Mouse (Mus musculus) neural tube, embryonic 15.5 days (tissue): ENCODE data around the gene Slc4a2. TPM values are rescaled to one million over a fixed set of nuclear protein-coding genes. Genes with fewer than 3 reads are reported as not detected.
"Not testable (repeated sequence)": the region's sequence is repeated elsewhere in the genome, so short reads cannot be mapped to it uniquely, and the experiment has no call there.

ENCODE experiments used
- ATAC-seq: fragments of 200-750 bp; cut with Nextera tagmentation; 2 replicates; pipeline ENCODE4 v1.8.0; 2017; ENCODE audit warnings: mild to moderate bottlenecking, moderate TSS enrichment, moderate library complexity; ENCODE audit not compliant: low FRiP score
- H3K27ac ChIP-seq: fragments of 300-500 bp; sonication (generic); replicated peaks from 2 replicates; pipeline ENCODE4 v1.5.1; 2015; ENCODE audit warnings: mild to moderate bottlenecking, inconsistent platforms
- H3K27me3 ChIP-seq: fragments of 300-500 bp; sonication (generic); replicated peaks from 2 replicates; pipeline ENCODE4 v1.6.1; 2015; ENCODE audit warnings: inconsistent platforms
- H3K36me3 ChIP-seq: fragments of 300-500 bp; sonication (generic); 2 replicates; pipeline ENCODE4 v1.6.1; 2015; ENCODE audit warnings: inconsistent platforms
- H3K4me1 ChIP-seq: fragments of 300-500 bp; sonication (generic); 2 replicates; pipeline ENCODE4 v1.6.1; 2015; ENCODE audit warnings: inconsistent platforms
- H3K4me2 ChIP-seq: fragments of 300-500 bp; sonication (generic); 2 replicates; pipeline ENCODE4 v1.6.1; 2015; ENCODE audit warnings: inconsistent platforms, mild to moderate bottlenecking, moderate library complexity
- H3K4me3 ChIP-seq: fragments of 300-500 bp; sonication (generic); replicated peaks from 2 replicates; pipeline ENCODE4 v1.5.1; 2015; ENCODE audit warnings: mild to moderate bottlenecking, inconsistent platforms
- H3K9ac ChIP-seq: fragments of 300-500 bp; sonication (generic); replicated peaks from 2 replicates; pipeline ENCODE4 v1.6.1; 2015; ENCODE audit warnings: mild to moderate bottlenecking, inconsistent platforms
- H3K9me3 ChIP-seq: fragments of 300-500 bp; sonication (generic); replicated peaks from 2 replicates; pipeline ENCODE4 v1.6.1; 2016; ENCODE audit warnings: inconsistent platforms
- WGBS: fragments of 180-500 bp; shearing (Covaris S2); methylation state at CpG from one replicate; pipeline ENCODE4 v1.1.7; 2015; ENCODE audit warnings: mixed read lengths; 5-methylcytosine and 5-hydroxymethylcytosine counted together
- polyA plus RNA-seq: library from polyadenylated mRNA; unstranded; fragments of >200 nt; fragmentation: Nextera tagmentation; extraction: Ambion mirVana; gene quantifications from 2 replicates; pipeline ENCODE4 v1.2.1, GENCODE M21; 2015

The Slc4a2 gene
- polyA plus RNA-seq, 1 experiment from 2014 or later: 15.3 TPM

GRCm38 (mm10) chr5:24385887-24386550 is 37.6 kb upstream of the Slc4a2 start:
- H3K9ac ChIP-seq: no peak overlapping the region
- H3K27ac ChIP-seq: no peak overlapping the region
- H3K9me3 ChIP-seq: no peaks in the 10 kb centered on the region
- ATAC-seq: no peak
- H3K36me3 ChIP-seq: no peaks in the 10 kb centered on the region
- H3K4me3 ChIP-seq: no peak overlapping the region
- H3K4me1 ChIP-seq: peaks cover 45% of the 10 kb centered on the region
- 93% methylated on average over 10 of the region's 10 CpGs for WGBS
- H3K27me3 ChIP-seq: peaks cover 22% of the 10 kb centered on the region; the same call in 1 of the 2 replicates
- H3K4me2 ChIP-seq: 0 out of 2 replicates have a peak overlapping the region, but pooled peaks have one; percentile 99

DNA sequence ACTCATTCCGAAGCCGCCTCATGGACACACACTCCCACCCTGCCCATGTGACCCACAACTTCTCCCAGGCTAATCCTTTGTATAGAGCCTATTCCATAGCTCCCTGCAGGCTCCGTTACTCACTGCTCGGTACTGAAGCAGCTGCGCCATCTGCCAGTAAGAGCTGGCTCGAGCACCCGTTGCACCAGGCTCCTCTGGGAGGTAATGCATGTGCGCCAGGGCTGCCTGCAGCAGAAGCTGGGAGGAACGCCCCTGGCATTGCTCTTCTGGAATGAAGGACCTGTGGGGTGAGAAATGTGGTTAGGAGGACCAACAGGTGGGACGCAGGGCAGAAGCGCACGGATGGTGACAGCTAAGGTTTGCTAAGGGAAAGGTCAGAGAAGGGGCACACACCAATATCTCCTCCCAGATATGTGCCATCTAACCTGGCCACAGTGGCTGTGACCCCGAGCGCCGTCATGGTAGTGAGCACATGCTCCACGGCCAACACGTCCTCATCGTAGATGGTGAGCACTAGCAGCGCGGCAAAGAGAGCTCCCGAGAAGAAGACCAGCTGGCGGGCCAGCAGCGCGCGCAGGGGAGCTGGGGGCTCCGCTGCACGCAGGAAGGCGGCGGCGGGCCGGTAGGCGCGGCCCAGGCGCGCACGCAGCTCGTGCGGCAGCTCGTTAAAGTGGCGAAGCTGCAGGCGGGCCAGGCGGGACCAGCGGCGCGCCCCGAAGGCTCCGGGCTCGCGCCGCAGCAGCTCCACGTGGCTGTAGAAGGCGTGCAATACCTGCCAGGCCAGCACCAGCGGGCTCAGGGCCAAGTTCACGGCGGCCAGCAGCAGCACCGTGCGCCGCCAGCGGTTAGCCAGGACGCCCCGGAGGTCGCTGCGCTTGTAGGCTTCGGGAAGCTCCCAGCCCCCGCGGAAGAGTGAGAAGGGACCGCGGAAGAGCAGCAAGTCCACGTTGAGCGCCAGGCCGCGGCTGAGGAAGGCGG is 36.1 kb upstream of the Slc4a2 start:
- H3K27ac ChIP-seq: peak overlapping the region; percentile 48
- H3K9ac ChIP-seq: peak overlapping the region; percentile 56
- H3K36me3 ChIP-seq: no peaks in the 10 kb centered on the region
- WGBS: under 1% methylated on average over 73 of the region's 73 CpGs
- H3K27me3 ChIP-seq: peaks cover 22% of the 10 kb centered on the region; the same call in 1 of the 2 replicates
- ATAC-seq: peak; percentile 58
- peaks cover 40% of the 10 kb centered on the region for H3K4me1 ChIP-seq
- H3K9me3 ChIP-seq: no peaks in the 10 kb centered on the region
- peak overlapping the region; percentile 99 for H3K4me2 ChIP-seq
- peak overlapping the region; percentile 49 for H3K4me3 ChIP-seq

GRCm38 (mm10) chr5:24388246-24388915 is 35.3 kb upstream of the Slc4a2 start:
- H3K4me2 ChIP-seq: peak overlapping the region; percentile 99
- no peaks in the 10 kb centered on the region for H3K36me3 ChIP-seq
- peaks cover 22% of the 10 kb centered on the region; the same call in 1 of the 2 replicates for H3K27me3 ChIP-seq
- H3K9ac ChIP-seq: peak overlapping the region; percentile 56
- H3K4me1 ChIP-seq: peaks cover 33% of the 10 kb centered on the region
- H3K9me3 ChIP-seq: no peaks in the 10 kb centered on the region
- 25% methylated on average over 26 of the region's 26 CpGs for WGBS
- no peak for ATAC-seq
- peak overlapping the region; percentile 49 for H3K4me3 ChIP-seq
- peak overlapping the region; percentile 48; the same call in 1 of the 2 replicates for H3K27ac ChIP-seq

- no peak overlapping the region for H3K9ac ChIP-seq
- no peak overlapping the region for H3K4me3 ChIP-seq
- no peak overlapping the region for H3K27ac ChIP-seq
- peaks cover 22% of the 10 kb centered on the region; the same call in 1 of the 2 replicates for H3K27me3 ChIP-seq
- H3K4me1 ChIP-seq: peaks cover 34% of the 10 kb centered on the region
- no peaks in the 10 kb centered on the region for H3K9me3 ChIP-seq
- no peaks in the 10 kb centered on the region for H3K36me3 ChIP-seq
- ATAC-seq: no peak
- H3K4me2 ChIP-seq: no peak overlapping the region
- WGBS: 53% methylated on average over 7 of the region's 7 CpGs
Measured at GRCm38 (mm10) chr5:24389011-24389657, 34.5 kb upstream of the Slc4a2 start.

GRCm38 (mm10) chr5:24389658-24390020 is 34.0 kb upstream of the Slc4a2 start:
- H3K9ac ChIP-seq: no peak overlapping the region
- H3K4me2 ChIP-seq: no peak overlapping the region
- no peak for ATAC-seq
- H3K4me1 ChIP-seq: peaks cover 30% of the 10 kb centered on the region
- no peak overlapping the region for H3K27ac ChIP-seq
- no peaks in the 10 kb centered on the region for H3K9me3 ChIP-seq
- H3K4me3 ChIP-seq: no peak overlapping the region
- no peaks in the 10 kb centered on the region for H3K36me3 ChIP-seq
- 74% methylated on average over 4 of the region's 4 CpGs for WGBS
- peaks cover 22% of the 10 kb centered on the region; the same call in 1 of the 2 replicates for H3K27me3 ChIP-seq

- no peaks in the 10 kb centered on the region for H3K36me3 ChIP-seq
- H3K4me2 ChIP-seq: no peak within 1 kb of the TSS
- no peak within 1 kb of the TSS for H3K27ac ChIP-seq
- ATAC-seq: no peak
- no peak within 1 kb of the TSS for H3K4me3 ChIP-seq
- no peak within 1 kb of the TSS for H3K9ac ChIP-seq
- H3K9me3 ChIP-seq: no peaks in the 10 kb centered on the region
- peaks cover 38% of the 10 kb centered on the region for H3K4me1 ChIP-seq
- peaks cover 9% of the 10 kb centered on the region; the same call in 1 of the 2 replicates for H3K27me3 ChIP-seq
- WGBS: 92% methylated on average over 7 of the region's 7 CpGs
Measured at GRCm38 (mm10) chr5:24391864-24392263, 31.8 kb upstream of the Slc4a2 start, which contains the start of gene Atg9b. TSS of gene Atg9b (minus strand) at chr5:24392143.

GRCm38 (mm10) chr5:24392724-24393123 is 30.9 kb upstream of the Slc4a2 start:
- H3K9me3 ChIP-seq: no peaks in the 10 kb centered on the region
- no peak for ATAC-seq
- no peak overlapping the region for H3K4me2 ChIP-seq
- H3K27ac ChIP-seq: no peak overlapping the region
- H3K36me3 ChIP-seq: no peaks in the 10 kb centered on the region
- peaks cover 29% of the 10 kb centered on the region for H3K4me1 ChIP-seq
- WGBS: 79% methylated on average over 7 of the region's 7 CpGs
- no peak overlapping the region for H3K9ac ChIP-seq
- H3K27me3 ChIP-seq: peaks cover 7% of the 10 kb centered on the region; the same call in 1 of the 2 replicates
- no peak overlapping the region for H3K4me3 ChIP-seq

- H3K4me1 ChIP-seq: peaks cover 22% of the 10 kb centered on the region
Measured at GRCm38 (mm10) chr5:24393392-24393997, 30.1 kb upstream of the Slc4a2 start, which contains the start of gene Abcb8. TSS of gene Abcb8 (plus strand) at chr5:24393663.

DNA sequence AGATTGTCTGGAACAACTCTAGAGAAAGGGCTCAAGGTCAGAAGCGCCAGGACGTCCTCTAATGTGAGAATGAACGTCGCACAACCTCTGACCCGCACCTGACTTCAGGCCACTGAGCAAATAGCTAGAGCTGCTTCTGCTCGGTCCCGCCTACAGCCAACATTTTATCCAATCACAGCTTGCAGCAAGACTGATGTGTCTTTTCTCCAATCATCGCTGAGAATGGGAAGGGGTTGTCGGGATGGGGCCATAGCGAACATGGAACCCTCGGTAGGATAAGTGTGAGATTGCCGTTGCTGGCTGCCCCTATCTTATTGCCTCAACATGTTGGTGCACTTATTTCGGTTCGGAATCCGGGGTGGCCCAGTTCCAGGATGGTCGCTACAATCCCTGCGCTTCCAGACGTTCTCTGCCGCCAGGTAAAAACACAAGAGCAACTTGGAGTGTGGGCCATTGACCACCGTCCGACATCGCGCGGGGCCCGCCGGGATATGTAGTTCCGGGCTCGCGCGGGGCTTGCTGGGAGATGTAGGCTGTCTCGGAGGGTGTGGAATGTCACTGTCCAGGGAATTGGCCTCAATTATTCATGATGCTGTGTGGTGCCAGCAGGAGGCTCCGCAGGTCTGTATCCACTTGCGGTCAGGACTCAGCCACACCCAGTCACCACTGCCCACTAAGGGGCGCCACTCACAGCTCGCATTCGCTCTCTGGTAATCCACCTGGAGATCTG is 29.3 kb upstream of the Slc4a2 start:
- peaks cover 18% of the 10 kb centered on the region for H3K4me1 ChIP-seq
- peak overlapping the region; percentile 60 for H3K4me2 ChIP-seq
- peak overlapping the region; percentile 60 for H3K9ac ChIP-seq
- H3K36me3 ChIP-seq: no peaks in the 10 kb centered on the region
- H3K4me3 ChIP-seq: peak overlapping the region; percentile 62
- no peaks in the 10 kb centered on the region for H3K9me3 ChIP-seq
- H3K27me3 ChIP-seq: no peaks in the 10 kb centered on the region
- under 1% methylated on average over 36 of the region's 36 CpGs for WGBS
- peak; percentile 96 for ATAC-seq
- peak overlapping the region; percentile 95 for H3K27ac ChIP-seq

More at GRCm38 (mm10) chr5:24393392-24393997, 30.1 kb upstream of the Slc4a2 start, which contains the start of gene Abcb8:
- Histone ChIP-seq H3K36me3 (no peaks in the 10 kb centered on the region), H3K27me3 (peaks cover 3% of the 10 kb centered on the region; the same call in 1 of the 2 replicates), H3K9ac (peak within 1 kb of the TSS; percentile 60), H3K9me3 (no peaks in the 10 kb centered on the region), H3K4me2 (peak within 1 kb of the TSS; percentile 60), H3K27ac (peak within 1 kb of the TSS; percentile 95), H3K4me3 (peak within 1 kb of the TSS; percentile 62)
- WGBS: 17% methylated on average over 7 of the region's 7 CpGs
- ATAC-seq: no peak

- not testable (repeated sequence) for ATAC-seq, H3K9ac ChIP-seq, H3K27ac ChIP-seq, H3K27me3 ChIP-seq, H3K9me3 ChIP-seq, H3K4me3 ChIP-seq, H3K4me2 ChIP-seq, H3K36me3 ChIP-seq
- 92% methylated on average over 6 of the region's 6 CpGs for WGBS
- H3K4me1 ChIP-seq: peaks cover 18% of the 10 kb centered on the region
Measured at GRCm38 (mm10) chr5:24396254-24396653, 27.4 kb upstream of the Slc4a2 start.
